Comparison of ENCODE assay signal across 9 mouse cellular contexts in genomic region chr11:35833270-35833669, GRCm38 (mm10). TPM values are rescaled to one million over a fixed set of nuclear protein-coding genes. Genes with fewer than 3 reads are reported as not detected.
DNase-seq lines count a peak whose midpoint lies in the region; ATAC-seq and TF ChIP-seq lines count a peak whose summit lies in the region.
"Had no signal": no experiment of that assay in that cellular context is flagged by ENCODE, and none has a peak within 500 bp of the region (broad histone marks: within the 10 kb centered on the region; RNA-seq: fewer than 3 reads in every experiment).

No protein-coding gene starts in this region.

- H3K4me3 ChIP-seq in kidney, postnatal 0 days (replicated peaks; ENCODE audit: low read depth, low read length) = peak overlapping the region; percentile 69
- H3K4me3 ChIP-seq in embryonic facial prominence, embryonic 11.5 days (ENCODE audit: low read depth, low read length) = peak overlapping the region; percentile 96
- peak overlapping the region; percentile 91 for H3K4me3 ChIP-seq in intestine, embryonic 15.5 days (replicated peaks)
- H3K4me3 ChIP-seq in midbrain, postnatal 0 days (ENCODE audit: low read depth, low read length) = peak overlapping the region; percentile 90; the same call in 1 of the 2 replicates

- no peaks in the 10 kb centered on the region for H3K4me1 ChIP-seq in kidney, postnatal 0 days (replicated peaks; ENCODE audit: insufficient read depth, low read length)
- no peaks in the 10 kb centered on the region for H3K4me1 ChIP-seq in embryonic facial prominence, embryonic 11.5 days (ENCODE audit: control insufficient read depth, insufficient read depth, low read length)
- H3K4me1 ChIP-seq in intestine, embryonic 15.5 days (replicated peaks) = no peaks in the 10 kb centered on the region; the same call in 1 of the 2 replicates
- H3K4me1 ChIP-seq in midbrain, postnatal 0 days (ENCODE audit: insufficient read depth, low read length) = no peaks in the 10 kb centered on the region; the same call in 1 of the 2 replicates

- no peak for TF ChIP-seq CTCF in kidney, postnatal 0 days (IDR thresholded peaks at IDR 0.05; ENCODE audit: low read depth)
- TF ChIP-seq CTCF in midbrain, postnatal 0 days (IDR thresholded peaks at IDR 0.05) = no peak

- no peak for ATAC-seq in kidney, postnatal 0 days (replicated peaks; ENCODE audit: low FRiP score, low read depth)
- ATAC-seq in embryonic facial prominence, embryonic 11.5 days (replicated peaks; ENCODE audit: insufficient number of reproducible peaks, low FRiP score, low TSS enrichment, low read depth) = no peak
- ATAC-seq in intestine, embryonic 15.5 days = no peak
- ATAC-seq in midbrain, postnatal 0 days (ENCODE audit: low FRiP score) = no peak

- peak overlapping the region; percentile 77; the same call in 1 of the 2 replicates for H3K9ac ChIP-seq in kidney, postnatal 0 days (ENCODE audit: low read depth, low read length)
- H3K9ac ChIP-seq in embryonic facial prominence, embryonic 11.5 days (replicated peaks; ENCODE audit: low read length) = peak overlapping the region; percentile 22; the same call in 1 of the 2 replicates
- H3K9ac ChIP-seq in intestine, embryonic 15.5 days = peak overlapping the region; percentile 76; the same call in 1 of the 2 replicates
- H3K9ac ChIP-seq in midbrain, postnatal 0 days (replicated peaks; ENCODE audit: low read length, poor library complexity, severe bottlenecking) = peak overlapping the region; percentile 78

- no peaks in the 10 kb centered on the region for H3K27me3 ChIP-seq in kidney, postnatal 0 days (ENCODE audit: insufficient read depth, low read length)
- H3K27me3 ChIP-seq in embryonic facial prominence, embryonic 11.5 days (ENCODE audit: control insufficient read depth, insufficient read depth, low read length) = no peaks in the 10 kb centered on the region
- no peaks in the 10 kb centered on the region for H3K27me3 ChIP-seq in intestine, embryonic 15.5 days (replicated peaks)
- no peaks in the 10 kb centered on the region for H3K27me3 ChIP-seq in midbrain, postnatal 0 days (ENCODE audit: insufficient read depth, low read length)

- DNase-seq in kidney, postnatal 0 days (ENCODE audit: low spot score) = no peak
- no peak for DNase-seq in kidney, postnatal 10 days
- no peak for DNase-seq in embryonic facial prominence, embryonic 11.5 days (ENCODE audit: low spot score)
- no peak for DNase-seq in midbrain, postnatal 0 days (ENCODE audit: low spot score)
- no peak for DNase-seq in layer of hippocampus, adult 8-10 months (ENCODE audit: low spot score in 2 of 2)
- no peak for DNase-seq in gastrocnemius, adult 18-20 months (ENCODE audit: low spot score)
- DNase-seq in adrenal gland, adult 2 months = no peak

- peaks cover 12% of the 10 kb centered on the region; the same call in 1 of the 2 replicates for H3K36me3 ChIP-seq in kidney, postnatal 0 days (ENCODE audit: insufficient read depth, low read length)
- H3K36me3 ChIP-seq in embryonic facial prominence, embryonic 11.5 days (replicated peaks; ENCODE audit: control insufficient read depth, insufficient read depth, low read depth, low read length) = no peaks in the 10 kb centered on the region
- H3K36me3 ChIP-seq in intestine, embryonic 15.5 days = peaks cover 18% of the 10 kb centered on the region
- H3K36me3 ChIP-seq in midbrain, postnatal 0 days (ENCODE audit: insufficient read depth, low read length) = peaks cover 15% of the 10 kb centered on the region

- H3K9me3 ChIP-seq in kidney, postnatal 0 days (replicated peaks; ENCODE audit: low read length) = no peaks in the 10 kb centered on the region
- no peaks in the 10 kb centered on the region for H3K9me3 ChIP-seq in embryonic facial prominence, embryonic 11.5 days (replicated peaks; ENCODE audit: control insufficient read depth, low read length)
- no peaks in the 10 kb centered on the region for H3K9me3 ChIP-seq in intestine, embryonic 15.5 days
- H3K9me3 ChIP-seq in midbrain, postnatal 0 days (ENCODE audit: low read length) = no peaks in the 10 kb centered on the region

- H3K4me2 ChIP-seq in kidney, postnatal 0 days (ENCODE audit: low read length) = peak overlapping the region; percentile 60
- peak overlapping the region; percentile 64 for H3K4me2 ChIP-seq in embryonic facial prominence, embryonic 11.5 days (ENCODE audit: low read depth, low read length)
- peak overlapping the region; percentile 58 for H3K4me2 ChIP-seq in intestine, embryonic 15.5 days (replicated peaks)
- H3K4me2 ChIP-seq in midbrain, postnatal 0 days (ENCODE audit: low read depth, low read length, poor library complexity, severe bottlenecking) = peak overlapping the region; percentile 75

- no peak overlapping the region for H3K27ac ChIP-seq in kidney, postnatal 0 days
- no peak overlapping the region for H3K27ac ChIP-seq in embryonic facial prominence, embryonic 11.5 days (replicated peaks; ENCODE audit: low read depth, low read length)
- no peak overlapping the region for H3K27ac ChIP-seq in intestine, embryonic 15.5 days
- H3K27ac ChIP-seq in midbrain, postnatal 0 days (ENCODE audit: low read depth, low read length) = no peak overlapping the region

- WGBS in kidney, postnatal 0 days = 80% methylated on average over 6 of the region's 6 CpGs
- WGBS in embryonic facial prominence, embryonic 11.5 days = 88% methylated on average over 6 of the region's 6 CpGs
- 77% methylated on average over 6 of the region's 6 CpGs for WGBS in intestine, embryonic 15.5 days
- WGBS in midbrain, postnatal 0 days = 91% methylated on average over 6 of the region's 6 CpGs

RNA-seq across cellular contexts. Expression of gene Rars, which starts 1.0 kb away (rescaled TPM):
- 67.9 and 72.1 TPM in 2 replicates for polyA plus RNA-seq in kidney, postnatal 0 days (2015; fragmentation: Nextera tagmentation; extraction: Ambion mirVana)
- polyA plus RNA-seq in embryonic facial prominence, embryonic 11.5 days (2014; fragmentation: Nextera tagmentation; extraction: Ambion mirVana) = 122 and 132 TPM in 2 replicates
- polyA plus RNA-seq in intestine, embryonic 15.5 days (2015; fragmentation: Nextera tagmentation; extraction: Ambion mirVana) = 118 and 122 TPM in 2 replicates
- total RNA-seq in midbrain, postnatal 0 days (2014; rRNA removed) = 41.3 and 45.8 TPM in 2 replicates
- 61.9 and 66.2 TPM in 2 replicates for polyA plus RNA-seq in midbrain, postnatal 0 days (2015; fragmentation: Nextera tagmentation; extraction: Ambion mirVana)
- 10 to 100 TPM; 44.6 to 56.6 (median 51.4) TPM for total RNA-seq in layer of hippocampus, adult 8-10 months (2022)
- total RNA-seq in gastrocnemius, adult 18-20 months (2021) = 10 to 100 TPM; 37.3 to 39.1 TPM
- 10 to 100 TPM; 64.6 to 74.8 TPM for total RNA-seq in adrenal gland, adult 2 months (2021)
- polyA plus RNA-seq in adrenal gland, adult 2 months (2012; rRNA removed) = 3.6 and 4.9 TPM in 2 replicates

RNA-seq across cellular contexts. Expression of gene Fbll1, which starts 34.6 kb away (rescaled TPM):
- not detected in 2 replicates for polyA plus RNA-seq in kidney, postnatal 0 days (2015; fragmentation: Nextera tagmentation; extraction: Ambion mirVana)
- 0.77 and 1.1 TPM in 2 replicates for polyA plus RNA-seq in embryonic facial prominence, embryonic 11.5 days (2014; fragmentation: Nextera tagmentation; extraction: Ambion mirVana)
- 0.57 and 0.77 TPM in 2 replicates for polyA plus RNA-seq in intestine, embryonic 15.5 days (2015; fragmentation: Nextera tagmentation; extraction: Ambion mirVana)
- 57.1 and 75.5 TPM in 2 replicates for total RNA-seq in midbrain, postnatal 0 days (2014; rRNA removed)
- 31.0 and 34.6 TPM in 2 replicates for polyA plus RNA-seq in midbrain, postnatal 0 days (2015; fragmentation: Nextera tagmentation; extraction: Ambion mirVana)
- 10 to 100 TPM; 37.1 to 42.2 (median 41.1) TPM for total RNA-seq in layer of hippocampus, adult 8-10 months (2022)
- total RNA-seq in gastrocnemius, adult 18-20 months (2021) = not detected
- not detected for total RNA-seq in adrenal gland, adult 2 months (2021)
- polyA plus RNA-seq in adrenal gland, adult 2 months (2012; rRNA removed) = 0.66 and 0.68 TPM in 2 replicates
- total RNA-seq: gastrocnemius, postnatal 4 days had no signal

Comparison
In these comparisons a context has a peak if more than half of its experiments do, and no peak if none do; other contexts are left out.
1. H3K9ac ChIP-seq: peak in every context shown above with its lines; median percentile 78 in midbrain, postnatal 0 days; 77 in kidney, postnatal 0 days; 76 in intestine, embryonic 15.5 days; 22 in embryonic facial prominence, embryonic 11.5 days.
2. RNA of gene Rars, which starts 1.0 kb away (polyA plus RNA-seq): 122 to 132 TPM in embryonic facial prominence, embryonic 11.5 days, 118 to 122 TPM in intestine, embryonic 15.5 days, 67.9 to 72.1 TPM in kidney, postnatal 0 days and 61.9 to 66.2 TPM in midbrain, postnatal 0 days; 3.6 to 4.9 TPM in adrenal gland, adult 2 months; every median in the first group is over 10 times any median in the second.
3. RNA of gene Fbll1, which starts 34.6 kb away (polyA plus RNA-seq): 31.0 to 34.6 TPM in midbrain, postnatal 0 days; 0.77 to 1.1 TPM in embryonic facial prominence, embryonic 11.5 days, 0.57 to 0.77 TPM in intestine, embryonic 15.5 days, 0.66 to 0.68 TPM in adrenal gland, adult 2 months and not detected in kidney, postnatal 0 days; every median in the first group is over 10 times any median in the second.
4. Peak in every context shown above with its lines, with median percentiles within 50 percentile points of each other: H3K4me2 ChIP-seq and H3K4me3 ChIP-seq.